Mouse (Mus musculus) spleen, postnatal 0 days (tissue): ENCODE measurements around the gene Vmn1r87. TPM values are rescaled to one million over a fixed set of nuclear protein-coding genes. Genes with fewer than 3 reads are reported as not detected.

ENCODE experiments used
- polyA plus RNA-seq: library from polyadenylated mRNA; unstranded; fragments of >200 nt; fragmentation: Nextera tagmentation; extraction: Ambion mirVana; gene quantifications from 2 replicates; pipeline ENCODE4 v1.2.1, GENCODE M21; 2015

The Vmn1r87 gene
- not detected in 2 replicates for polyA plus RNA-seq

DNA sequence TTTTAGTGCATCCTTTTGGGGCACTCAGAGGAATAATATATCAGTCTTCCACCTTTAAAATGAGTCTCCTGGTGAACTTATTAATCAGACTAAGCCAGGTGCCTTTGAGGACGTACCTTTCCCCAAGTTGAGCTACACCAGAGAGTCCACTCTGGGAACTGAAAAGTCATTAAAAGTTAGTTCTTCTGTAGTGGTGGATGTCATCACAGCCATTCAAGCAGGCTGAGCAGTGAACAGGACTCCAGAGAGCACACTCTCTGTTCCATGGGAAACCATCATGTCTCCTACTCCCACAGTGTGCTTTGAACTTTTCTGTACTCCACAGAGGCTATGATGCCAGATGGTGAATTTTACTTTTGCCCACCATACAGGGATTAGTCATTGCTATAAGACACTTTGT lies at the start of gene Vmn1r87:
TSS of gene Vmn1r87 (minus strand) at position 101 of the 400 bp plus-strand sequence.

DNA sequence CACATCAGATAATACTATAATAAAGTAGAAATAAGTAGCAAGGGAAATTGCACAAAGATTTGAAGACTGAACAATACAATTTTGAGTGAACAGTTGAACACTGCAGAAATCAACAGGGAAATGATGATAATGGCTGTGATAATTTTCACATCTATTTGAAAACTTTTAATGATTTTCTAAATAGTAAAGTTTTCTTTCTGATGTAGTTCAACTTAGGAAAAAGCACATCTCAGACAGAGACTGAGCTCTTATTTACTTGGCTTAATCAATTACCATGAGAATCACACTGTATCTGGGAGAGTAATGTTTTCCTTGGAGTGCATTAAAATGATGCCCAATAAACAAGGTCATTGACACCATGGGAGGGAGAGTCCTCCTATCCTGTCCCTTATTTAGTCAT lies 19.3 kb upstream of the Vmn1r87 start, which contains the start of gene Vmn1r88:
TSS of gene Vmn1r88 (plus strand) at position 301 of the 400 bp plus-strand sequence.

DNA sequence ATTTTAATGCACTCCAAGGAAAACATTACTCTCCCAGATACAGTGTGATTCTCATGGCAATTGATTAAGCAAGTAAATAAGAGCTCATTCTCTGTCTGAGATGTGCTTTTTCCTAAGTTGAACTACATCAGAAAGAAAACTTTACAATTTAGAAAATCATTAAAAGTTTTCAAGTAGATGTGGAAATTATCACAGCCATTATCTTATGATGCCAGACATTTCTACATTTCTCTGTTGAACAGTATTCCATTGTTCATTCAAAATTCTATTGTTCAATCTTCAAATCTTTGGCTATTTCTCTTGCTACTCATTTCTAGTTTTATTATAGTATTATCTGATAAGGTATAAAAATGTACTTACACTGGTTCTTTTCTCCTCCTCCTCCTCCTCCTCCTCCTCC lies 20.1 kb downstream of the Vmn1r87 start, which contains the start of gene Vmn1r86:
TSS of gene Vmn1r86 (minus strand) at position 101 of the 400 bp plus-strand sequence.

DNA sequence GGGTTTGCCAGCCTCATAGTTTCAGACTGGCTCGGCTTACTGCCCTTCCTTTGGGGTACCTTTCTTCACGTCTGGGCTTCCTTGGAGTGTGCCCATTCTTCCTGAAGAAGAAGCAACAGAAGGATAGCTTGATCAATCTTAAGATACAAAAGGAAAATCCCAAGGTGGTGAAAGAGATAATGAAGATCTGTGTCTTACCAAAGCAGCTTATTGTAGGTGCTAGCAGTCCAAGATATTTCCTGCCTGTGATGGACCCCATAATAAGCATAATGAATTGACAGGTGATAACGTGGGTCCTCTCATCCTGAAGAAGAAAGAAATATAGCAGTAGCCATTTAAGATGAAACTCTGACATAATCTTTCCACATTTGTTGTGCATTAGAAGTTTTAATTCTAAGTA lies 44.9 kb downstream of the Vmn1r87 start, which contains the start of gene Vmn1r85:
TSS of gene Vmn1r85 (minus strand) at position 101 of the 400 bp plus-strand sequence.

Other genes starting within 250 kb of the Vmn1r87 start
- 3.8 and 4.0 TPM in 2 replicates for gene Zscan22, start 242.3 kb downstream of the Vmn1r87 start, polyA plus RNA-seq
- gene Rps5, start 217.9 kb downstream of the Vmn1r87 start, polyA plus RNA-seq: 1,111 and 1,114 TPM in 2 replicates
- 0.06 and 0.12 TPM in 2 replicates for gene Rnf225, start 212.7 kb downstream of the Vmn1r87 start, polyA plus RNA-seq
- 3.1 and 3.2 TPM in 2 replicates for gene Zfp324, start 174.3 kb downstream of the Vmn1r87 start, polyA plus RNA-seq
- 2.8 and 3.1 TPM in 2 replicates for gene Zfp446, start 162.3 kb downstream of the Vmn1r87 start, polyA plus RNA-seq
- gene Slc27a5, start 142.0 kb downstream of the Vmn1r87 start, polyA plus RNA-seq: 0.08 TPM in 1 of 2 replicates, not detected in the other
- gene Trim28, start 141.0 kb downstream of the Vmn1r87 start, polyA plus RNA-seq: 127 and 136 TPM in 2 replicates
- gene Zbtb45, start 130.1 kb downstream of the Vmn1r87 start, polyA plus RNA-seq: 13.7 and 13.9 TPM in 2 replicates
- 158 and 162 TPM in 2 replicates for gene Chmp2a, start 105.3 kb downstream of the Vmn1r87 start, polyA plus RNA-seq
- gene Ube2m, start 101.9 kb downstream of the Vmn1r87 start, polyA plus RNA-seq: 75.4 and 75.6 TPM in 2 replicates
- gene Mzf1, start 85.4 kb downstream of the Vmn1r87 start, polyA plus RNA-seq: 0.36 and 1.1 TPM in 2 replicates
- not detected in 2 replicates for gene Vmn1r85, start 45.0 kb downstream of the Vmn1r87 start, polyA plus RNA-seq
- not detected in 2 replicates for gene Vmn1r86, start 20.2 kb downstream of the Vmn1r87 start, polyA plus RNA-seq
- gene Vmn1r88, start 19.4 kb upstream of the Vmn1r87 start, polyA plus RNA-seq: 0.04 TPM in 1 of 2 replicates, not detected in the other
- gene Vmn1r89, start 72.9 kb upstream of the Vmn1r87 start, polyA plus RNA-seq: not detected in 2 replicates
- gene Lig1, start 137.1 kb upstream of the Vmn1r87 start, polyA plus RNA-seq: 141 and 173 TPM in 2 replicates
- gene Zswim9, start 138.6 kb upstream of the Vmn1r87 start, polyA plus RNA-seq: 2.4 TPM in 2 replicates
- gene Pla2g4c, start 184.5 kb upstream of the Vmn1r87 start, polyA plus RNA-seq: 9.5 and 11.2 TPM in 2 replicates